Mouse (Mus musculus) cortical plate, adult 2 months (tissue): ENCODE data around the gene Rnase1. TPM values are rescaled to one million over a fixed set of nuclear protein-coding genes. Genes with fewer than 3 reads are reported as not detected.

ENCODE experiments used
- H3K27ac ChIP-seq: fragments of 200-500 bp; 2 replicates; pipeline ENCODE4 v1.5.1; 2012; ENCODE audit warnings: low read length, control low read depth, inconsistent platforms; ENCODE audit not compliant: insufficient read depth
- H3K4me1 ChIP-seq: fragments of 200-500 bp; 2 replicates; pipeline ENCODE4 v1.6.1; 2011; ENCODE audit warnings: low read length; ENCODE audit not compliant: control insufficient read depth, insufficient read depth
- H3K4me3 ChIP-seq: fragments of 200-500 bp; 2 replicates; pipeline ENCODE4 v1.5.1; 2011; ENCODE audit warnings: mild to moderate bottlenecking, low read length, control low read depth; ENCODE audit not compliant: insufficient read depth
- CTCF ChIP-seq: fragments of 200-500 bp; IDR thresholded peaks from 2 replicates; pipeline ENCODE4 v1.5.1; 2011; ENCODE audit warnings: mild to moderate bottlenecking, control low read depth, low read length; ENCODE audit not compliant: insufficient read depth; ENCODE audit errors: extremely low read depth
- POLR2A ChIP-seq: fragments of 200-500 bp; IDR thresholded peaks from 2 replicates; pipeline ENCODE4 v1.6.1; 2011; ENCODE audit warnings: mild to moderate bottlenecking, low read length, control low read depth; ENCODE audit not compliant: insufficient read depth; ENCODE audit errors: extremely low read depth
- polyA plus RNA-seq: library from polyadenylated mRNA; depleted of rRNA; stranded (reverse); fragments of >200 nt; gene quantifications from 2 replicates; pipeline ENCODE4 v1.2.3, GENCODE M21; 2012

Rnase1 gene
- polyA plus RNA-seq, 1 experiment, result 2.4 TPM

DNA sequence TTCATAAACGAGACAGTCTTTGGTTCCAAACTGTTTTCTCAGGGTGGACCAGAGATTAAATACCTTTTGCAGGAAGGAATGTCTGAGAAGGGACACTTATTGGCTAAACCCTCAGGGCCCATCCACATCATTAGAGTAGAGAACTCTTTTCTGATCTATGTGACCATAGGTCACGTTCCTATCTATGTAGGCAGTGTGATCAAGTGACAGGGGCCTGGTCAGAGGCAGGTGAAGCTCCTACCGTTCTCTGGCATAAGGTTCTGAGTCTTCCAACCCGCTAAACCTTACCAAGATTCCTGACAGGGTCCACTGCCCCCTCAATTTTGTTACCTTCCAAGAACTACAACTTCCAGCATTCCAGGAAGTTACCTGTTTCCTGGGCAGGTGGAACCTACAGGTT is 4.5 kb downstream of the Rnase1 start:
- Histone ChIP-seq H3K4me3 (no peak overlapping the region), H3K4me1 (no peaks in the 10 kb centered on the region), H3K27ac (no peak overlapping the region)
- TF ChIP-seq POLR2A, result no peak
- no peak for TF ChIP-seq CTCF

- no peaks in the 10 kb centered on the region for H3K4me1 ChIP-seq
- TF ChIP-seq POLR2A (no peak), CTCF (no peak)
These were observed 6.2 kb downstream of the Rnase1 start for GRCm38 (mm10) chr14:51140342-51140741.

GRCm38 (mm10) chr14:51132372-51132771 is 14.2 kb downstream of the Rnase1 start:
- TF ChIP-seq POLR2A (no peak), CTCF (no peak)

More at GRCm38 (mm10) chr14:51140342-51140741, 6.2 kb downstream of the Rnase1 start:
- no peak overlapping the region for H3K4me3 ChIP-seq
- no peak overlapping the region for H3K27ac ChIP-seq

DNA sequence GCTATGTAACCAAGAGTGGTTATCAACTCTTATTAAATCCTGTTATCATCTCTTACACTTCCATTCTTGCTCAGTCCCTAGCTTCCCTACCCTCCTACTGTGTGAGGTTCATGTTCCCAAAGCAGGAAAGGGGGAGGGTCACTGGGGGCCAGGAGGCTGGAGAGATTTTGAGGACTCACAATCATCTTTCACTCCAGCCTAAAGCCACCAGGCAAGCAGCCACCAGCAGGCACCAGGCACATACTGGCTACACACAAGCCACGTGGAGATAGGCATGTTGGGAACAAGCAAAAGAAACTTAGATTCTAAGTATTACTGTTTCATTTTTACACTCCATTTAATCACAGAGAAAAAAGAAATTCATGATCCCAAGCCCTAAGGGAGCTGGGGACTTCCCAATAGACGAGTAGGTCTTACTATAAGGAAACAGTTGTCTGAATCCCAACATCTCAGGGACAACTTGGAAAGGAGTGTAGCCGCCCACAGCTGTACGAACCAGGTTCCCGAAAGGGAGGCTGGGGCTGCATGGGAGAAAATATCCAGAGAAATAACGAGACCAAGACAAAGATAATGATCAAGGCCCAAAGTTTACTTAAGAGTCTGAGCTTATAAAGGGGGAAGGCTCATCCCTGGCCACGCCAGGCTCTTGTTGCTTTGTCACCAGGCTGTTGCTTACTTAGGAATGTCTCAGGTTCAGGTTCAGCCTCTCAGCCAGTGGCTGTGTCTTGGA is 15.3 kb downstream of the Rnase1 start:
- H3K4me3 ChIP-seq, result no peak overlapping the region
- H3K4me1 ChIP-seq, result no peaks in the 10 kb centered on the region
- H3K27ac ChIP-seq, result no peak overlapping the region
- TF ChIP-seq CTCF (no peak), POLR2A (no peak)

More at GRCm38 (mm10) chr14:51132372-51132771, 14.2 kb downstream of the Rnase1 start:
- Histone ChIP-seq H3K4me1 (no peaks in the 10 kb centered on the region), H3K27ac (no peak overlapping the region), H3K4me3 (no peak overlapping the region)

DNA sequence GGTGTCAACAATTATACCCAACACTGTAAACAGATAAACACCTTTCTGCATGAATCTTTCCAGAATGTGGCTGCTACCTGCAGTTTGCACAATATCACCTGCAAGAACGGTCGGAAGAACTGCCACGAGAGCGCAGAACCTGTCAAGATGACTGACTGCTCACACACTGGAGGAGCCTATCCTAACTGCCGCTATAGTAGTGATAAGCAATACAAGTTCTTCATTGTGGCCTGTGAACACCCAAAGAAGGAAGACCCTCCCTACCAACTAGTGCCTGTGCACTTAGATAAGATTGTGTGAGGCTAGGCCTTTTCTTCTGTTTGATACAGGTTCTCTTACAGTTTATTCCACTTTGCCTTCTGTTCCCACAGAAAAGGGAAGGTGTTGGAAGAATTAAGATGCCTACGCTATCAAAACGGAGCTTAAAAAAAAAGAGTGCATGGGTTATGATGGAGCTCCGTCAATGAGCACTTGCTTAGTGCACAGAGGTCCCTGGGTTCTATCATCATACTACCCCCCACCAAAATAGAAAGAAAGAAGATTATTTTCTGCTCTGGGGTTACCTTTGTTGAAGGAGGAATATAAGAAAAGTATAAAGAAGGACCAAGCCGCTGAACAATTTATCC is 16.2 kb downstream of the Rnase1 start:
- no peak overlapping the region for H3K27ac ChIP-seq
- H3K4me1 ChIP-seq, result no peaks in the 10 kb centered on the region
- TF ChIP-seq CTCF, result no peak
- H3K4me3 ChIP-seq, result no peak overlapping the region

DNA sequence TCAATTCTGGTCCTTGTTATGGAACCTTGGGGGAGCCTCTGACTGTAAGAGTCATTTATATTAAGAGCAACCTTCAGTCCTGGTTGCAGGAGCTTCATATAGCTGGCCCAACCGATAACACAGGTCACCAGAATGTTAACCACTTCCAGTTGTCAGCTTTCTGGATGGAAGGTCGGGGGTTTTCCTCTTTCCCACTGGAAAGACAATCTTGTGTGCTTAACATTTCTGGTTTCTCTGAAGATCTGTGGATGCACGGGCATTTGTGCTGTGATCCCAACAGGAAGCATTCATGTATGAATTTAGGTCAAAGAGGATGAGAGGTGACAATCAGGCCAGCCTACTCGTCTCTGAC is 17.0 kb downstream of the Rnase1 start:
- no peak overlapping the region for H3K4me3 ChIP-seq
- TF ChIP-seq CTCF, result no peak
- no peak for TF ChIP-seq POLR2A
- no peaks in the 10 kb centered on the region for H3K4me1 ChIP-seq
- no peak overlapping the region for H3K27ac ChIP-seq

DNA sequence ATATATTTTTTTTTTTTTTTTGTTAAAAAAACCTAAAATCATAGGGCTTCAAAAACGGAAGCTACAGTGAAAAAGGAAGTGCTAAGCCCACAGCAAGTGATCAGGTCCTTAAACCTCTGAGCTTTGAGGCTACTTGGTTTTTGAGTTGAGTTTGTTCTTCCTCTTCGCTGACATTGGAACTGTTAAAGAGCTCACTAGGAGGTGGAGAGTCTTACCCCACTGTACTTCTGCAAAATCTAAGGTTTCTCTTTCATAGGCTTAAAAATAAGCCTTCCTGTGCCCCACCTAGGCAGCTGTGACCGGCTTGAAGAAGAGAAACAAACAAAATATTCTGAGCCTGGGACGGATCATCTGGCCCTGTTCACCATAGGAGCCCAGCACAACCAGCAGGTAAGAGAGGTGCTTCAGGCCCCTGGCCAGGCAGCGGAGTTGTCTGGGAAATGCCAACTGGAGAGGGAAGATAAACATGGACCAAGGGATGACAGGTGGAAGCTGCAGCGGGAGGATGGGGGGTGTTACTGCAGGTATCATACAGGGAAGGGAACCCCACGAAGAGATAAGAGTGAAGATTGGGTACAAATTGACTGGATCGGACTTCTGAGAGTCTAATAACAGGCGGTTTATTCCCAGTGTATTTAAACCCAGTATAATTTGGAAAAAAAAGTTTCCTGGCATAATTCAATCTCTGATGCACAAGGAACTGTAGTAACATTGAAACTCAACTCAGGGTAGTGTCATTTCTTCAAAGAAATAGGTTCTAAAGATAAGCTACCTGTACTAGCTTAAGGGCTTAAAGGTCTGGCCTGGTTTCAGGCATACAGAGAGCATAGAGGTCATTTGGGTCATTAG is 17.6 kb downstream of the Rnase1 start:
- H3K27ac ChIP-seq, result no peak overlapping the region
- H3K4me1 ChIP-seq, result no peaks in the 10 kb centered on the region
- H3K4me3 ChIP-seq, result no peak overlapping the region
- TF ChIP-seq POLR2A (no peak), CTCF (no peak)

DNA sequence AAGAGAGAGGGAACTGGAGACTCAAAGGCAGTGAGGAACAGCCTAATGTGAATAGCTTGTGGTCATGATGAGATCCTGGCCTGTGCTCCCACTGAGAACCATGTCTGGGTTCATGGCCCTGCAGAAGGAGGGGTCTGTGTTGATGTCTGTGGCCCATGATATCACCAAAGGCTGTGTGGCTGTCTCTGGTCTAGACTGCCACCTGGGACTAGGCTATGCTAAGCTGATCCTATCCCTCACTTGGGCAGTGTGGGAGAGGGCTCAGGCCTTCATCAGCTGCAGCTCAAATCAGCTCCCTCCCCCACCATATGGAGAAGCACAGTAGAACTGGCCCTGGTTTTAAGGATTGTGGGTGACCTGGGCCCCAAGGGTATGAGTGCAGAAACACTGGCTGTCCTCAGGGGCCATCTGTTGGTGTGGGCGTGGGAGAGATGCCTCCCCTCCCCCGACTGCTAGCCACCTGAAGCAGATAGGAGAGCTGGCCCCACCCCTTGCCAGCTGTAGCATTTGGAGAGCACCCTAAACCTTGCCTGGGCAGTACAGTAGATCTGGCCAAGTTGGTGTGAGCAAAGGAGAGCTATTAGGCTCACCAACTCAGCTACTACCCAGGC is 18.8 kb downstream of the Rnase1 start:
- no peak overlapping the region for H3K4me3 ChIP-seq
- TF ChIP-seq POLR2A (no peak), CTCF (no peak)
- H3K27ac ChIP-seq, result no peak overlapping the region
- no peaks in the 10 kb centered on the region for H3K4me1 ChIP-seq

GRCm38 (mm10) chr14:51125684-51126083 is 20.9 kb downstream of the Rnase1 start:
- H3K4me3 ChIP-seq, result no peak overlapping the region
- no peaks in the 10 kb centered on the region for H3K4me1 ChIP-seq
- no peak overlapping the region for H3K27ac ChIP-seq
- TF ChIP-seq CTCF (no peak), POLR2A (no peak)
